Mouse (Mus musculus): ENCODE measurements at regions not wholly inside any gene's neighbourhood (a gene's known extent, or its start where the extent isn't known, plus 50 kb on each side); places are given as distances from the start of the nearest gene placed in this dataset.

- Histone ChIP-seq H3K4me3 (replicated peaks; ENCODE audit: low read length) (no peak overlapping the region), H3K4me1 (replicated peaks; ENCODE audit: control insufficient read depth, insufficient read depth, low read length) (0 out of 2 replicates have a peak, but pooled peaks cover 9% of the 10 kb centered on the region), H3K9me3 (ENCODE audit: control insufficient read depth, low read length) (no peaks in the 10 kb centered on the region), H3K4me2 (replicated peaks) (peak overlapping the region; percentile 10), H3K36me3 (replicated peaks; ENCODE audit: control insufficient read depth, insufficient read depth) (no peaks in the 10 kb centered on the region), H3K9ac (no peak overlapping the region), H3K27me3 (ENCODE audit: control insufficient read depth, insufficient read depth, low read length) (no peaks in the 10 kb centered on the region), H3K27ac (peak overlapping the region; percentile 26; the same call in 1 of the 2 replicates)
- DNase-seq (ENCODE audit: low spot score) (no peak), ATAC-seq (ENCODE audit: low FRiP score) (0 out of 2 replicates have a peak, but pooled peaks have one; percentile 51)
- 56% methylated on average over 18 of the region's 18 CpGs for WGBS
Observed at GRCm38 (mm10) chr13:102589680-102590435, 103.5 kb upstream of the Cd180 start.

- Histone ChIP-seq H3K36me3 (replicated peaks; ENCODE audit: control insufficient read depth, insufficient read depth) (no peaks in the 10 kb centered on the region), H3K9me3 (ENCODE audit: control insufficient read depth, low read length) (no peaks in the 10 kb centered on the region), H3K4me1 (replicated peaks; ENCODE audit: control insufficient read depth, insufficient read depth, low read length) (0 out of 2 replicates have a peak, but pooled peaks cover 9% of the 10 kb centered on the region), H3K4me2 (replicated peaks) (no peak overlapping the region), H3K9ac (no peak overlapping the region), H3K4me3 (replicated peaks; ENCODE audit: low read length) (no peak overlapping the region), H3K27ac (no peak overlapping the region), H3K27me3 (ENCODE audit: control insufficient read depth, insufficient read depth, low read length) (no peaks in the 10 kb centered on the region)
- no peak for ATAC-seq (ENCODE audit: low FRiP score)
- 81% methylated on average over 4 of the region's 4 CpGs for WGBS
- no peak for DNase-seq (ENCODE audit: low spot score)
Observed at GRCm38 (mm10) chr13:102591803-102592537, 101.4 kb upstream of the Cd180 start.

GRCm38 (mm10) chr13:102593405-102594200 is 99.8 kb upstream of the Cd180 start:
- no peak for ATAC-seq (ENCODE audit: low FRiP score)
- H3K9me3 ChIP-seq (ENCODE audit: control insufficient read depth, low read length): no peaks in the 10 kb centered on the region
- H3K27me3 ChIP-seq (ENCODE audit: control insufficient read depth, insufficient read depth, low read length): no peaks in the 10 kb centered on the region
- H3K27ac ChIP-seq: no peak overlapping the region
- no peak overlapping the region for H3K4me3 ChIP-seq (replicated peaks; ENCODE audit: low read length)
- no peak overlapping the region for H3K9ac ChIP-seq
- H3K4me2 ChIP-seq (replicated peaks): no peak overlapping the region
- WGBS: 93% methylated on average over 12 of the region's 12 CpGs
- no peak for DNase-seq (ENCODE audit: low spot score)
- 0 out of 2 replicates have a peak, but pooled peaks cover 9% of the 10 kb centered on the region for H3K4me1 ChIP-seq (replicated peaks; ENCODE audit: control insufficient read depth, insufficient read depth, low read length)
- H3K36me3 ChIP-seq (replicated peaks; ENCODE audit: control insufficient read depth, insufficient read depth): no peaks in the 10 kb centered on the region

- Histone ChIP-seq H3K9me3 (ENCODE audit: control insufficient read depth, low read length) (no peaks in the 10 kb centered on the region), H3K4me2 (replicated peaks) (no peak overlapping the region), H3K27ac (no peak overlapping the region), H3K9ac (no peak overlapping the region), H3K27me3 (ENCODE audit: control insufficient read depth, insufficient read depth, low read length) (no peaks in the 10 kb centered on the region), H3K4me1 (replicated peaks; ENCODE audit: control insufficient read depth, insufficient read depth, low read length) (0 out of 2 replicates have a peak, but pooled peaks cover 9% of the 10 kb centered on the region), H3K36me3 (replicated peaks; ENCODE audit: control insufficient read depth, insufficient read depth) (no peaks in the 10 kb centered on the region), H3K4me3 (replicated peaks; ENCODE audit: low read length) (no peak overlapping the region)
- ATAC-seq (ENCODE audit: low FRiP score) (no peak), DNase-seq (ENCODE audit: low spot score) (no peak)
- 95% methylated on average over 3 of the region's 3 CpGs for WGBS
Observed at GRCm38 (mm10) chr13:102594201-102594600, 99.2 kb upstream of the Cd180 start.

- 74% methylated on average over 5 of the region's 5 CpGs for WGBS
- Histone ChIP-seq H3K9ac (no peak overlapping the region), H3K36me3 (replicated peaks; ENCODE audit: control insufficient read depth, insufficient read depth) (no peaks in the 10 kb centered on the region), H3K27ac (0 out of 2 replicates have a peak overlapping the region, but pooled peaks have one; percentile 14), H3K9me3 (ENCODE audit: control insufficient read depth, low read length) (no peaks in the 10 kb centered on the region), H3K4me1 (replicated peaks; ENCODE audit: control insufficient read depth, insufficient read depth, low read length) (0 out of 2 replicates have a peak, but pooled peaks cover under 1% of the 10 kb centered on the region), H3K27me3 (ENCODE audit: control insufficient read depth, insufficient read depth, low read length) (no peaks in the 10 kb centered on the region), H3K4me2 (replicated peaks) (no peak overlapping the region), H3K4me3 (replicated peaks; ENCODE audit: low read length) (no peak overlapping the region)
- ATAC-seq (ENCODE audit: low FRiP score): no peak
- DNase-seq (ENCODE audit: low spot score): no peak
Observed at GRCm38 (mm10) chr13:102595602-102596001, 97.8 kb upstream of the Cd180 start.

GRCm38 (mm10) chr13:102596101-102596500 is 97.3 kb upstream of the Cd180 start:
- Histone ChIP-seq H3K27ac (0 out of 2 replicates have a peak overlapping the region, but pooled peaks have one; percentile 14), H3K9ac (no peak overlapping the region), H3K4me3 (replicated peaks; ENCODE audit: low read length) (no peak overlapping the region), H3K9me3 (ENCODE audit: control insufficient read depth, low read length) (no peaks in the 10 kb centered on the region), H3K4me1 (replicated peaks; ENCODE audit: control insufficient read depth, insufficient read depth, low read length) (no peaks in the 10 kb centered on the region), H3K36me3 (replicated peaks; ENCODE audit: control insufficient read depth, insufficient read depth) (no peaks in the 10 kb centered on the region), H3K4me2 (replicated peaks) (no peak overlapping the region), H3K27me3 (ENCODE audit: control insufficient read depth, insufficient read depth, low read length) (no peaks in the 10 kb centered on the region)
- WGBS: 87% methylated on average over 2 of the region's 2 CpGs
- no peak for ATAC-seq (ENCODE audit: low FRiP score)
- DNase-seq (ENCODE audit: low spot score): no peak

GRCm38 (mm10) chr13:102598181-102598580 is 95.2 kb upstream of the Cd180 start:
- H3K4me3 ChIP-seq (replicated peaks; ENCODE audit: low read length): no peak overlapping the region
- H3K4me1 ChIP-seq (replicated peaks; ENCODE audit: control insufficient read depth, insufficient read depth, low read length): no peaks in the 10 kb centered on the region
- no peak overlapping the region for H3K27ac ChIP-seq
- DNase-seq (ENCODE audit: low spot score) (no peak), ATAC-seq (ENCODE audit: low FRiP score) (no peak)
- H3K4me2 ChIP-seq (replicated peaks): no peak overlapping the region
- no peaks in the 10 kb centered on the region for H3K9me3 ChIP-seq (ENCODE audit: control insufficient read depth, low read length)
- 81% methylated on average over 5 of the region's 5 CpGs for WGBS
- no peak overlapping the region for H3K9ac ChIP-seq
- H3K36me3 ChIP-seq (replicated peaks; ENCODE audit: control insufficient read depth, insufficient read depth): no peaks in the 10 kb centered on the region
- no peaks in the 10 kb centered on the region for H3K27me3 ChIP-seq (ENCODE audit: control insufficient read depth, insufficient read depth, low read length)

- 32% methylated on average over 3 of the region's 3 CpGs for WGBS
- Histone ChIP-seq H3K4me1 (replicated peaks; ENCODE audit: control insufficient read depth, insufficient read depth, low read length) (no peaks in the 10 kb centered on the region), H3K4me3 (replicated peaks; ENCODE audit: low read length) (no peak overlapping the region), H3K4me2 (replicated peaks) (no peak overlapping the region), H3K27ac (no peak overlapping the region), H3K36me3 (replicated peaks; ENCODE audit: control insufficient read depth, insufficient read depth) (no peaks in the 10 kb centered on the region), H3K9me3 (ENCODE audit: control insufficient read depth, low read length) (no peaks in the 10 kb centered on the region), H3K9ac (no peak overlapping the region), H3K27me3 (ENCODE audit: control insufficient read depth, insufficient read depth, low read length) (no peaks in the 10 kb centered on the region)
- ATAC-seq (ENCODE audit: low FRiP score) (no peak), DNase-seq (ENCODE audit: low spot score) (no peak)
Observed at GRCm38 (mm10) chr13:102599602-102600001, 93.8 kb upstream of the Cd180 start.

- Histone ChIP-seq H3K36me3 (replicated peaks; ENCODE audit: control insufficient read depth, insufficient read depth) (no peaks in the 10 kb centered on the region), H3K4me1 (replicated peaks; ENCODE audit: control insufficient read depth, insufficient read depth, low read length) (no peaks in the 10 kb centered on the region), H3K4me2 (replicated peaks) (no peak overlapping the region), H3K9me3 (ENCODE audit: control insufficient read depth, low read length) (no peaks in the 10 kb centered on the region), H3K4me3 (replicated peaks; ENCODE audit: low read length) (no peak overlapping the region), H3K9ac (no peak overlapping the region), H3K27ac (no peak overlapping the region), H3K27me3 (ENCODE audit: control insufficient read depth, insufficient read depth, low read length) (no peaks in the 10 kb centered on the region)
- ATAC-seq (ENCODE audit: low FRiP score): no peak
- no peak for DNase-seq (ENCODE audit: low spot score)
- WGBS: 24% methylated on average over 4 of the region's 4 CpGs
Observed at GRCm38 (mm10) chr13:102600026-102600425, 93.3 kb upstream of the Cd180 start.

All from hindbrain, embryonic 14.5 days (tissue).